Mouse (Mus musculus): ENCODE results near the gene Dctpp1. TPM values are rescaled to one million over a fixed set of nuclear protein-coding genes. Genes with fewer than 3 reads are reported as not detected.

Dctpp1 gene
- polyA plus RNA-seq, 1 experiment, result 23.8 TPM

- 96% methylated on average over 3 of the region's 3 CpGs for WGBS
- no peak overlapping the region for H3K4me3 ChIP-seq (replicated peaks; ENCODE audit: insufficient read depth, low read depth, low read length)
- DNase-seq, result no peak
- H3K4me1 ChIP-seq (ENCODE audit: control insufficient read depth, insufficient read depth, low read length), result peaks cover 3% of the 10 kb centered on the region; the same call in 1 of the 2 replicates
- TF ChIP-seq POLR2A (IDR thresholded peaks at IDR 0.05; ENCODE audit: borderline replicate concordance, insufficient read depth, low read length) (no peak), CTCF (IDR thresholded peaks at IDR 0.05; ENCODE audit: borderline replicate concordance, insufficient read depth, low read depth, low read length) (no peak)
- no peaks in the 10 kb centered on the region for H3K27me3 ChIP-seq (ENCODE audit: control insufficient read depth, insufficient read depth, low read length)
- no peak overlapping the region for H3K27ac ChIP-seq (ENCODE audit: insufficient read depth, low read length)
Observed at GRCm38 (mm10) chr7:127263526-127263925, 3.0 kb upstream of the Dctpp1 start.

- WGBS, result 81% methylated on average over 10 of the region's 10 CpGs
- TF ChIP-seq CTCF (IDR thresholded peaks at IDR 0.05; ENCODE audit: borderline replicate concordance, insufficient read depth, low read depth, low read length), result no peak
- TF ChIP-seq POLR2A (IDR thresholded peaks at IDR 0.05; ENCODE audit: borderline replicate concordance, insufficient read depth, low read length), result no peak
- DNase-seq, result no peak
- H3K4me1 ChIP-seq (ENCODE audit: control insufficient read depth, insufficient read depth, low read length), result peaks cover 3% of the 10 kb centered on the region; the same call in 1 of the 2 replicates
- no peaks in the 10 kb centered on the region for H3K27me3 ChIP-seq (ENCODE audit: control insufficient read depth, insufficient read depth, low read length)
- H3K4me3 ChIP-seq (replicated peaks; ENCODE audit: insufficient read depth, low read depth, low read length), result no peak overlapping the region
- no peak overlapping the region for H3K27ac ChIP-seq (ENCODE audit: insufficient read depth, low read length)
Observed at GRCm38 (mm10) chr7:127262218-127262961, 1.9 kb upstream of the Dctpp1 start.

GRCm38 (mm10) chr7:127259186-127259905 lies 1.2 kb downstream of the Dctpp1 start:
- Histone ChIP-seq H3K27ac (ENCODE audit: insufficient read depth, low read length) (no peak overlapping the region), H3K4me1 (ENCODE audit: control insufficient read depth, insufficient read depth, low read length) (peaks cover 3% of the 10 kb centered on the region; the same call in 1 of the 2 replicates), H3K4me3 (replicated peaks; ENCODE audit: insufficient read depth, low read depth, low read length) (no peak overlapping the region), H3K27me3 (ENCODE audit: control insufficient read depth, insufficient read depth, low read length) (no peaks in the 10 kb centered on the region)
- no peak for DNase-seq
- TF ChIP-seq CTCF (IDR thresholded peaks at IDR 0.05; ENCODE audit: borderline replicate concordance, insufficient read depth, low read depth, low read length) (no peak), POLR2A (IDR thresholded peaks at IDR 0.05; ENCODE audit: borderline replicate concordance, insufficient read depth, low read length) (no peak)
- 40% methylated on average over 8 of the region's 8 CpGs for WGBS

- WGBS, result 86% methylated on average over 5 of the region's 5 CpGs
- TF ChIP-seq CTCF (IDR thresholded peaks at IDR 0.05; ENCODE audit: borderline replicate concordance, insufficient read depth, low read depth, low read length) (no peak), POLR2A (IDR thresholded peaks at IDR 0.05; ENCODE audit: borderline replicate concordance, insufficient read depth, low read length) (no peak)
- H3K27me3 ChIP-seq (ENCODE audit: control insufficient read depth, insufficient read depth, low read length), result no peaks in the 10 kb centered on the region
- H3K27ac ChIP-seq (ENCODE audit: insufficient read depth, low read length), result no peak overlapping the region
- H3K4me3 ChIP-seq (replicated peaks; ENCODE audit: insufficient read depth, low read depth, low read length), result no peak overlapping the region
- peaks cover 3% of the 10 kb centered on the region; the same call in 1 of the 2 replicates for H3K4me1 ChIP-seq (ENCODE audit: control insufficient read depth, insufficient read depth, low read length)
- no peak for DNase-seq
Observed at GRCm38 (mm10) chr7:127256518-127256917, 4.0 kb downstream of the Dctpp1 start.

GRCm38 (mm10) chr7:127255965-127256364 lies 4.5 kb downstream of the Dctpp1 start:
- 90% methylated on average over 2 of the region's 2 CpGs for WGBS
- H3K4me1 ChIP-seq (ENCODE audit: control insufficient read depth, insufficient read depth, low read length), result peaks cover under 1% of the 10 kb centered on the region; the same call in 1 of the 2 replicates
- H3K27ac ChIP-seq (ENCODE audit: insufficient read depth, low read length), result no peak overlapping the region
- H3K27me3 ChIP-seq (ENCODE audit: control insufficient read depth, insufficient read depth, low read length), result no peaks in the 10 kb centered on the region
- no peak overlapping the region for H3K4me3 ChIP-seq (replicated peaks; ENCODE audit: insufficient read depth, low read depth, low read length)
- no peak for DNase-seq
- TF ChIP-seq CTCF (IDR thresholded peaks at IDR 0.05; ENCODE audit: borderline replicate concordance, insufficient read depth, low read depth, low read length) (no peak), POLR2A (IDR thresholded peaks at IDR 0.05; ENCODE audit: borderline replicate concordance, insufficient read depth, low read length) (no peak)

- Histone ChIP-seq H3K4me1 (ENCODE audit: control insufficient read depth, insufficient read depth, low read length) (no peaks in the 10 kb centered on the region; the same call in 1 of the 2 replicates), H3K27me3 (ENCODE audit: control insufficient read depth, insufficient read depth, low read length) (no peaks in the 10 kb centered on the region), H3K27ac (ENCODE audit: insufficient read depth, low read length) (peak overlapping the region; percentile 81), H3K4me3 (replicated peaks; ENCODE audit: insufficient read depth, low read depth, low read length) (peak overlapping the region; percentile 62)
- TF ChIP-seq CTCF (IDR thresholded peaks at IDR 0.05; ENCODE audit: borderline replicate concordance, insufficient read depth, low read depth, low read length) (no peak), POLR2A (IDR thresholded peaks at IDR 0.05; ENCODE audit: borderline replicate concordance, insufficient read depth, low read length) (no peak)
- 25% methylated on average over 4 of the region's 4 CpGs for WGBS
- no peak for DNase-seq
Observed at GRCm38 (mm10) chr7:127255008-127255407, 5.5 kb downstream of the Dctpp1 start.

- WGBS, result under 1% methylated on average over 133 of the region's 136 CpGs
- no peak for TF ChIP-seq CTCF (IDR thresholded peaks at IDR 0.05; ENCODE audit: borderline replicate concordance, insufficient read depth, low read depth, low read length)
- peak; percentile 77 for TF ChIP-seq POLR2A (IDR thresholded peaks at IDR 0.05; ENCODE audit: borderline replicate concordance, insufficient read depth, low read length)
- peak overlapping the region; percentile 72 for H3K4me3 ChIP-seq (replicated peaks; ENCODE audit: insufficient read depth, low read depth, low read length)
Observed at GRCm38 (mm10) chr7:127253821-127254769, 6.4 kb downstream of the Dctpp1 start.

More at GRCm38 (mm10) chr7:127253821-127254769, 6.4 kb downstream of the Dctpp1 start:
- DNase-seq, result peak; percentile 97
- H3K4me1 ChIP-seq (ENCODE audit: control insufficient read depth, insufficient read depth, low read length), result no peaks in the 10 kb centered on the region; the same call in 1 of the 2 replicates
- H3K27ac ChIP-seq (ENCODE audit: insufficient read depth, low read length), result peak overlapping the region; percentile 88
- H3K27me3 ChIP-seq (ENCODE audit: control insufficient read depth, insufficient read depth, low read length), result no peaks in the 10 kb centered on the region

Data from cerebellum, adult 2 months (tissue).